Mouse (Mus musculus) C2C12 (cell line): ENCODE measurements at regions not wholly inside any gene's neighbourhood (a gene's known extent, or its start where the extent isn't known, plus 50 kb on each side); places are given as distances from the start of the nearest gene placed in this dataset.

Source experiments
- CEBPB ChIP-seq: IDR thresholded peaks from one replicate; pipeline ENCODE4 v1.6.1; 2011; ENCODE audit warnings: low read depth, mild to moderate bottlenecking, control low read depth, moderate library complexity
- CTCF ChIP-seq: IDR thresholded peaks from one replicate; pipeline ENCODE4 v1.5.1; 2011; ENCODE audit not compliant: control insufficient read depth, insufficient read depth, insufficient read length
- FOSL1 ChIP-seq: IDR thresholded peaks from one replicate; pipeline ENCODE4 v1.8.0; 2011; ENCODE audit warnings: mild to moderate bottlenecking, low read length; ENCODE audit not compliant: poor library complexity, insufficient read depth, severe bottlenecking
- MAX ChIP-seq: IDR thresholded peaks from one replicate; pipeline ENCODE4 v1.6.1; 2011; ENCODE audit warnings: mild to moderate bottlenecking, control low read depth
- MYOD1 ChIP-seq: IDR thresholded peaks from one replicate; pipeline ENCODE4 v1.6.1; 2011; ENCODE audit warnings: low read depth; ENCODE audit not compliant: control insufficient read depth, insufficient read length
- MYOG ChIP-seq: IDR thresholded peaks from one replicate; pipeline ENCODE4 v1.6.1; 2011; ENCODE audit not compliant: control insufficient read depth, insufficient read length; ENCODE audit errors: extremely low read depth
- USF1 ChIP-seq: IDR thresholded peaks from one replicate; pipeline ENCODE4 v1.6.1; 2011; ENCODE audit warnings: low read depth, mild to moderate bottlenecking, control low read depth, moderate library complexity

- TF ChIP-seq CTCF (no peak), MAX (no peak), USF1 (no peak), MYOG (no peak), MYOD1 (no peak), CEBPB (no peak), FOSL1 (no peak)
These were observed 70.4 kb upstream of the Adam6b start for GRCm38 (mm10) chr12:113418731-113419402.
